Mouse (Mus musculus): ENCODE data around the gene Cacybp. TPM values are rescaled to one million over a fixed set of nuclear protein-coding genes. Genes with fewer than 3 reads are reported as not detected.
A peak's percentile ranks its signal among the peaks of the same experiment; 100 is the strongest.

Gene Cacybp
- polyA plus RNA-seq, 1 experiment, result 6.0 TPM

DNA sequence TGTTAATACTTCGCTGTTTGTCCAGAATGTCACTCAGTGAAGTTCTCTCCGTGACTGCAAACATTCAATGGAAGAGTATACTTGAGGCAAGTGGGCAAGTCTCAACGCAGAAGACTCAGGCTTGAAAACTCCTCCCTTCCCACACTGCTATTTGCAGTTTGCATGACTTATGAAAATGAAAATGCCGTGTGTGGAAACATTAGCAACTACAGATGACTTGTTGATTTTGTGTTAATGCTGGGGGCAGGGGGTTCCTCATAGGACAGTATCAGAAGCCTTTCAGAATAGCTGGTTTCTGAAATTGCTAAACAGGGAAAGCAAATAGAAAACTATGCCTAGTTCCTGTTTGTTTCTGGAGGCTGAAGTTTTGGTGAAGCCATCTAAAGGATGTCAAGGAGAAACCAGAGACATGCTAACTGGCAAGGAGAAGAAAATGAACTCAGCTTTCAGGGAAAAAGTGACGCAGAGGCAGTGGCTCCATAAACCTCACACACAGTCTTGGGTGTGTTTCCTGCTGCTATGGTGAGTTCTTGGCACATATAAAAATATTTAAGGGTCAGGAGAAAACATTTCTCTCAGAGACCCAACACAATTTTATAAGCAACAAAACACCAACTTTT, 38.8 kb upstream of the Cacybp start:
- 77% methylated on average over 5 of the region's 5 CpGs for WGBS
- Histone ChIP-seq H3K36me3 (ENCODE audit: control insufficient read depth, insufficient read depth, low read length) (peaks cover 3% of the 10 kb centered on the region; the same call in 1 of the 2 replicates), H3K4me1 (ENCODE audit: control insufficient read depth, insufficient read depth, insufficient read length) (no peaks in the 10 kb centered on the region), H3K27me3 (ENCODE audit: control insufficient read depth, insufficient read depth, low read length) (no peaks in the 10 kb centered on the region), H3K27ac (ENCODE audit: insufficient read depth, low read length) (no peak overlapping the region), H3K4me3 (ENCODE audit: extremely low read depth, insufficient read depth, insufficient read length) (no peak overlapping the region)
- no peak for TF ChIP-seq CTCF (IDR thresholded peaks at IDR 0.05; ENCODE audit: extremely low read depth, insufficient read depth, insufficient read length, insufficient replicate concordance)
- TF ChIP-seq POLR2A (IDR thresholded peaks at IDR 0.05; ENCODE audit: low read depth, low read length), result no peak
- DNase-seq (ENCODE audit: low read depth in 1 of 2, low spot score in 2 of 2), result no peak

DNA sequence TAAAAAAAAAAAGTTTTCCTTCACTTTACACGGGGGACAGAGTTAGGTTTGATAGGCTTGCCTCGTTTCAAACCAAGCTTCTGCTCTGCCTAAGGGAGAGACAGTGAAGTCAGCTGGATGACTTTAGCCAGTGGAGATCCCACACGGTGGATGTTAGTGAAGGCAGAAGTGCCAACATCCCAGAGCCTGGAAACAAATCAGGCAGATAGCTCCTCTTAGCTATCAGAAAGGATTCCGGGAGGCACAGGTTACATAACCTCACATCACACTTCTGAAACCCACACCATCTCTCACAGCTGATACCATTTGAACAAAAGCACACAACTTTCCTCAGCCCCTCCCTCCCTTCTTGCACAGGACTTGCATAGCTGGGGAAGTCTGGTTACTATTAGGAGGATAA, 38.1 kb upstream of the Cacybp start:
- H3K27ac ChIP-seq (ENCODE audit: insufficient read depth, low read length), result no peak overlapping the region
- 68% methylated on average over 4 of the region's 4 CpGs for WGBS
- TF ChIP-seq POLR2A (IDR thresholded peaks at IDR 0.05; ENCODE audit: low read depth, low read length) (no peak), CTCF (IDR thresholded peaks at IDR 0.05; ENCODE audit: extremely low read depth, insufficient read depth, insufficient read length, insufficient replicate concordance) (no peak)
- DNase-seq (ENCODE audit: low read depth in 1 of 2, low spot score in 2 of 2), result no peak
- H3K36me3 ChIP-seq (ENCODE audit: control insufficient read depth, insufficient read depth, low read length), result peaks cover 2% of the 10 kb centered on the region; the same call in 1 of the 2 replicates
- no peak overlapping the region for H3K4me3 ChIP-seq (ENCODE audit: extremely low read depth, insufficient read depth, insufficient read length)
- no peaks in the 10 kb centered on the region for H3K27me3 ChIP-seq (ENCODE audit: control insufficient read depth, insufficient read depth, low read length)
- H3K4me1 ChIP-seq (ENCODE audit: control insufficient read depth, insufficient read depth, insufficient read length), result no peaks in the 10 kb centered on the region

DNA sequence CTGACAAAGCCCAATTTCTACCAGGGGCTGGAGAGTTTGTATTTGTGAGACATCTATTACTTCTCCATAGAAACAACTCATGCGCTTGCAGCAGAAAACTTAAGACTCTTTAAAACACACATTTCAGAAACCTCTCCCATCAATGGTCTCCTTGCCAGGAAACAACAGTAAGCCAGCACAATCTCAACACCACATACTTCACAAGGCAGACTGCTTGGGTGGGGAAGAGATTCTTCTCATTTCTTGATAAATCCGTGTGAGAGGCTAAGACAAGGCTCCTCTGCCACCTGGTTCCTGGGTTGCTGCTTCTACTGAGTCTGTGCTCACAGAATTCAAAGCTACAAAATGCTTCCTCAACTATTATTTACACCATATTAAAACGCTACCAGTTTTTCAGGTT, 37.1 kb upstream of the Cacybp start:
- peaks cover 2% of the 10 kb centered on the region; the same call in 1 of the 2 replicates for H3K4me1 ChIP-seq (ENCODE audit: control insufficient read depth, insufficient read depth, insufficient read length)
- no peak overlapping the region for H3K27ac ChIP-seq (ENCODE audit: insufficient read depth, low read length)
- no peaks in the 10 kb centered on the region; the same call in 1 of the 2 replicates for H3K36me3 ChIP-seq (ENCODE audit: control insufficient read depth, insufficient read depth, low read length)
- TF ChIP-seq POLR2A (IDR thresholded peaks at IDR 0.05; ENCODE audit: low read depth, low read length) (no peak), CTCF (IDR thresholded peaks at IDR 0.05; ENCODE audit: extremely low read depth, insufficient read depth, insufficient read length, insufficient replicate concordance) (no peak)
- WGBS, result 74% methylated on average over 3 of the region's 3 CpGs
- no peak overlapping the region for H3K4me3 ChIP-seq (ENCODE audit: extremely low read depth, insufficient read depth, insufficient read length)
- no peak for DNase-seq (ENCODE audit: low read depth in 1 of 2, low spot score in 2 of 2)
- no peaks in the 10 kb centered on the region for H3K27me3 ChIP-seq (ENCODE audit: control insufficient read depth, insufficient read depth, low read length)

DNA sequence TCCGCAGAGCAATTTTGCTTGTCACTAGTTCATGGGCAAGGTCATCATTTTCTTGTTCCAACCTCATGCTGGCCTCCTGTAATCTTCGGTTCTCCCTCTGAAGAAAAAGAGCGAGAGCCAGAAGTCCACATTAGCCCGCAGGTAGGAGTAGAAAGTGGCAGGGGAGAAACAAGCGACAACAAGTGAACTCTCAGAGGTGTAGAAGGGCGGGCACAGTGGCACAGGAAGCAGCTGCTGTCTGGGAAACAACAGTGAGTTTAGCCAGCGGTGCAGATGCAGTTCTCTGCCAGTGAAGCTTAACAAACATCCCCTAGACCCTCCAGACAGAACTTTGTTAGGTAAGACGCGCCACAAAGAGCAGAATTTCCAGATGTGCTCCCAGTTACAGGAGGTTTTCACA, 34.8 kb upstream of the Cacybp start:
- 32% methylated on average over 9 of the region's 9 CpGs for WGBS
- no peaks in the 10 kb centered on the region for H3K27me3 ChIP-seq (ENCODE audit: control insufficient read depth, insufficient read depth, low read length)
- peak overlapping the region; percentile 62 for H3K4me3 ChIP-seq (ENCODE audit: extremely low read depth, insufficient read depth, insufficient read length)

DNA sequence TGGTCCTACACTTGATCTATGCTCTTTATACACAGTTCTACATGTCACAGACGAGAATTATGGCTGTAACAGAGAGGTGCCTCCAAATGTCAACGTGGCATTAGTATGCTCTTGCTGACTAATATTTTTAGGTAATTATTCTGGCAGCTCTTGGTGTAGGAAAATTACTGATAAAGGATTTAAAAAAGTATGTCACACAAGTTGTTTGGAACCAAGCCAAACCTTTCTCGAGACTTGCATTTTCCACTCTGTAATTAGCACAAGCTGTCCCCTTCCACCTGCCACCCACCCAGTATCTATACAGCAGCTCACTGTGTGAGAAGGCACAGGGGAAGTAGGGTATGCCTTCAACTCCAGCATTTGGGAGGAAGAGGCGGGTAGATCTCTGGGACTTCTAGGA, 34.2 kb upstream of the Cacybp start:
- TF ChIP-seq CTCF (IDR thresholded peaks at IDR 0.05; ENCODE audit: extremely low read depth, insufficient read depth, insufficient read length, insufficient replicate concordance) (no peak), POLR2A (IDR thresholded peaks at IDR 0.05; ENCODE audit: low read depth, low read length) (no peak)
- peaks cover 9% of the 10 kb centered on the region for H3K4me1 ChIP-seq (ENCODE audit: control insufficient read depth, insufficient read depth, insufficient read length)
- peak overlapping the region; percentile 62 for H3K4me3 ChIP-seq (ENCODE audit: extremely low read depth, insufficient read depth, insufficient read length)
- H3K27me3 ChIP-seq (ENCODE audit: control insufficient read depth, insufficient read depth, low read length), result no peaks in the 10 kb centered on the region
- peaks cover 5% of the 10 kb centered on the region; the same call in 1 of the 2 replicates for H3K36me3 ChIP-seq (ENCODE audit: control insufficient read depth, insufficient read depth, low read length)
- 25% methylated on average over 4 of the region's 4 CpGs for WGBS
- H3K27ac ChIP-seq (ENCODE audit: insufficient read depth, low read length), result peak overlapping the region; percentile 94
- DNase-seq (ENCODE audit: low read depth in 1 of 2, low spot score in 2 of 2), result peak; percentile 29 to 58

More for the DNA sequence above, 34.8 kb upstream of the Cacybp start:
- TF ChIP-seq POLR2A (IDR thresholded peaks at IDR 0.05; ENCODE audit: low read depth, low read length), result no peak
- TF ChIP-seq CTCF (IDR thresholded peaks at IDR 0.05; ENCODE audit: extremely low read depth, insufficient read depth, insufficient read length, insufficient replicate concordance), result no peak
- peaks cover 9% of the 10 kb centered on the region for H3K4me1 ChIP-seq (ENCODE audit: control insufficient read depth, insufficient read depth, insufficient read length)
- peak in 1 of 2 experiments; percentile 66 for DNase-seq (ENCODE audit: low read depth in 1 of 2, low spot score in 2 of 2)
- H3K27ac ChIP-seq (ENCODE audit: insufficient read depth, low read length), result peak overlapping the region; percentile 94
- H3K36me3 ChIP-seq (ENCODE audit: control insufficient read depth, insufficient read depth, low read length), result peaks cover 2% of the 10 kb centered on the region; the same call in 1 of the 2 replicates

DNA sequence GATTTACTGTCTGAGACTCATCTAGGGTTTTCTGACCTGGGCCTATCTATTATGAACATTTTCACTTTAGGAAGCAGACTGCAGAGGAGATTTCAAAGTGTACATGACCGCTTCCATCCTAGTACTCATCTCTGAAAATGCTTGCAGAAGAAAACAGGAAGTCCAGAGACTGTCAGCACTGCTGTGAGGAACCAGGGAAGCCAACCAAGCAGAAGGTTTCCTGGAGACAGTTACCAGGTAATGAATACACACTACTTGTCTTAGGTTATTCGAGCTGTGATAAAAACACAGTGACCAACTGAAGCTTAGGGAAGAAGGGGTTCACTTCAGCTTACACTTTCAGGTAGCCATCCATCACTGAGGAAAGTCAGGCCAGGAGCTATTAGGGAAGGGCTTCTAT, 33.3 kb upstream of the Cacybp start:
- TF ChIP-seq CTCF (IDR thresholded peaks at IDR 0.05; ENCODE audit: extremely low read depth, insufficient read depth, insufficient read length, insufficient replicate concordance), result no peak
- no peak for TF ChIP-seq POLR2A (IDR thresholded peaks at IDR 0.05; ENCODE audit: low read depth, low read length)
- H3K4me3 ChIP-seq (ENCODE audit: extremely low read depth, insufficient read depth, insufficient read length), result peak overlapping the region; percentile 62
- no peaks in the 10 kb centered on the region for H3K27me3 ChIP-seq (ENCODE audit: control insufficient read depth, insufficient read depth, low read length)
- peaks cover 9% of the 10 kb centered on the region for H3K4me1 ChIP-seq (ENCODE audit: control insufficient read depth, insufficient read depth, insufficient read length)
- peak overlapping the region; percentile 73 for H3K27ac ChIP-seq (ENCODE audit: insufficient read depth, low read length)
- 11% methylated on average over 2 of the region's 2 CpGs for WGBS
- peaks cover 6% of the 10 kb centered on the region; the same call in 1 of the 2 replicates for H3K36me3 ChIP-seq (ENCODE audit: control insufficient read depth, insufficient read depth, low read length)
- peak; percentile 54 to 72 for DNase-seq (ENCODE audit: low read depth in 1 of 2, low spot score in 2 of 2)

DNA sequence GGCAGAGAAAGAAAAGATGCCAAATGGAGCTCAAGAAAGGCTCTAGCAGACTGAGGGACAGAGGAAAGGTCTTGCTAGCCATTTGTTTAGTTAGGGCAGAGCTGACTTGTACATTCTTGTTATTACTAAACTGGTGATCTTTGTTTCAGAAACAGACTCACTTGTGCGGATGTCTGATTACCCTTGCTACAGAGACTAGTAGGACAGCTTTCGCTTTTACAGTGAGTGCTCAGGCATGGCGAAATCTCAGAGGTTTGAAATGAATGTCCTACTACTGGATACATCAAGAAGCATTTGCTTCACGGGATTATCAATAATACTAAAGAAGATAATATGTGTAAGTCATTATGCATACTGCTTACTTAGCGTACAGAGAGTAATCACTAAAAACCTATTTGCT, 32.0 kb upstream of the Cacybp start:
- Histone ChIP-seq H3K4me3 (ENCODE audit: extremely low read depth, insufficient read depth, insufficient read length) (peak overlapping the region; percentile 7; the same call in 1 of the 2 replicates), H3K27me3 (ENCODE audit: control insufficient read depth, insufficient read depth, low read length) (no peaks in the 10 kb centered on the region), H3K27ac (ENCODE audit: insufficient read depth, low read length) (no peak overlapping the region), H3K4me1 (ENCODE audit: control insufficient read depth, insufficient read depth, insufficient read length) (peaks cover 9% of the 10 kb centered on the region), H3K36me3 (ENCODE audit: control insufficient read depth, insufficient read depth, low read length) (peaks cover 13% of the 10 kb centered on the region)
- no peak for DNase-seq (ENCODE audit: low read depth in 1 of 2, low spot score in 2 of 2)
- no peak for TF ChIP-seq POLR2A (IDR thresholded peaks at IDR 0.05; ENCODE audit: low read depth, low read length)
- no peak for TF ChIP-seq CTCF (IDR thresholded peaks at IDR 0.05; ENCODE audit: extremely low read depth, insufficient read depth, insufficient read length, insufficient replicate concordance)
- 72% methylated on average over 5 of the region's 5 CpGs for WGBS

All from spleen, adult 2 months (tissue).